Mouse (Mus musculus) ZHBTc4 (cell line): ENCODE data around the gene Mast1.

Source experiments
- DNase-seq: peaks from one replicate; pipeline ENCODE4 v3.0.0-alpha.2; 2011; ENCODE audit warnings: low read depth, low spot score

Gene Mast1

GRCm38 (mm10) chr8:84944478-84945160 is 7.5 kb upstream of the Mast1 start:
- peak; percentile 93 for DNase-seq

DNA sequence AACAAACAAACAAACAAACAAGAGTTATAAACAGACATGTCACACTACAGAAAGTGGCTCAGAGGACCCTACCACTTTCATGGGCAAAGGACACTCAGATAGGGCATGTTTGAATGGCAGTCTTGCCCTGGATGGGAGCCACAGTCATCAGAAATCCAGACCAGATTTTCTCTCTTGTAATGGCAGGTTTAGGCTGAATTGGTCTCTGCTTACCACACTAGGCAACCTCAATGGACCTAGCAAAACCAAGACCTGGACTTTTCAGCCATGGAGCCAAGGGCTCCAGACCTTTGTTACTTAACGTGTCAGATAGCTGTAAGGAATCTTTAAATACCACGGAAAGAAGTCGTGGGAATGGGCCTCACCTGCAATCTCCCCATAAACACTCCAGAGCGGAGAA is 6.5 kb upstream of the Mast1 start:
- no peak for DNase-seq

DNA sequence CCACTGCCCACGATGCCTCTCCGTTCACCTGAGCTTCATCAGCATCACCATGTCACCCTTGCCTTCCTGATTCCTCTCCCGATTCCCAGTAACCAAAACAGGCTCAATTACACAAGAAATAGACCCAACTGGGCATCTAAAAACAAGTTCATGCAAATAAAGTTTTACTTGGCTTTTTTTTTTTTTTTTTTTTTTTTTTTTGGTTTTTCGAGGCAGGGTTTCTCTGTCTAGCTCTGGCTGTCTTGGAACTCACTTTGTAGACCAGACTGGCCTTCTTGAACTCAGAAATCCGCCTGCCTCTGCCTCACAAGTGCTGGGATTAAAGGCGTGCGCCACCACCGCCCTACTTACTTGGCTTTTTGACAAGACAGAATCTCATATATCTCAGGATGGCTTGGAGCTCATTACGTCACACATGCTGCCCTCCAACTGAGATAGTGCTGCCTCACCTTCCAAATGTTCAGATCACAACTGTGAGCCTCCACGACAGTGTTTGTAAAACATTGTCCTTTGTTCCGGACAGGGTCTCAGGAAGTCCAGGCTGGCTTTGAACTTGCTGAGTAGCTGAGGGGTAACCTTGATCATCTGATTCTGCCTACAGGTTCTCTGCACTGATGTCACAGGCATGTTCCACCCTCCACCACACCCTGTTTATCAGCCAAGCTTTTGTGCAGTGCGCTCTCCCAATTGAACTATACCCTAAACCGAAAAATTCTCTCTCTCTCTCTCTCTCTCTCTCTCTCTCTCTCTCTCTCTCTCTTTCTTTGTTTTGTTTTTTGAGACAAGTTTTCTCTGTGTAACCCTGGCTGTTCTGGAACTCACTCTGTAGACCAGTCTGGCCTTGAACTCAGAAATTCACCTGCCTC is 694 bp upstream of the Mast1 start:
- no peak for DNase-seq

DNA sequence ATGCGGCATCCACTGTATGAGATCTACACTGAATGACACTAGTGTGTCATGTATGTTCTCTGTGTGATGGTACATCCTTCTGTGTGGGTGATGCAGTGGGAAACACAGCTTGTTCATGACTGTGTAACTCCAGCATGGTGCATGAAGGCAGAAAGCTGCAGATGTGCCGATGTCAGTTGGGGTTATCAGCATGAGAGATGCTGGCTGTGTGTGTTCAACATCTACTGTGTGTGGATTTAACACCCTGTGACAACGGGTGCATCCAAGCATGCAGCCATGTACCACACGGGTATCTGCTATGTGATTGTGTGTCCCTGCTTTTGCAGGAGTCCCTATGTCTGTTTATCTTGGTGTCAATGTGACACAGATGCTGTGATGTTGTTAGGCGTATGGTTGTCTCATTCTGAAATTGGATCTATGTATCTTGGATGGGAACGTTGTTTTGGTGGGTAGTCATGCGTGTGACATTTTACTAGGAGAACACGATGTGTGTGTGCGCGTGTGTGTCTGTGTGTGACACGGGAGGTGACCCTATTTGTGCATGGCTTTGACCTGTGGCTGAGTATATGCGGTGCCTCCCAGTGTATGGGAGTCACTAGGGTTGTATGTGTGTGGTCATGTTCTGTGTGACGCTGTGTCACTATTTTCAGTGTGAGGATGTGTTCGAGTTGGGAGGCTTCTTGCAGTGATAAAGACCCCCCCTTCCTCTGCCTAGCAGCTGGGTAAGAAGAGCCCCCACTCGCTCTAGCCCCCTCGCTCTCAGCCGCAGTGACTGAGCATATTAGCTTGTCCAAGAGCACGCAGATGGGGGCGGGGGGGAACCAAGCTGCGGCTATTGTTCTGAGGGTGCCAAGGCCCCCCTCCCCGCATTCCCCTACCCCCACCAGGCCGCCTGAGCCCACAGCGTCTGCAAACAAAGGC is 858 bp downstream of the Mast1 start:
- no peak for DNase-seq

DNA sequence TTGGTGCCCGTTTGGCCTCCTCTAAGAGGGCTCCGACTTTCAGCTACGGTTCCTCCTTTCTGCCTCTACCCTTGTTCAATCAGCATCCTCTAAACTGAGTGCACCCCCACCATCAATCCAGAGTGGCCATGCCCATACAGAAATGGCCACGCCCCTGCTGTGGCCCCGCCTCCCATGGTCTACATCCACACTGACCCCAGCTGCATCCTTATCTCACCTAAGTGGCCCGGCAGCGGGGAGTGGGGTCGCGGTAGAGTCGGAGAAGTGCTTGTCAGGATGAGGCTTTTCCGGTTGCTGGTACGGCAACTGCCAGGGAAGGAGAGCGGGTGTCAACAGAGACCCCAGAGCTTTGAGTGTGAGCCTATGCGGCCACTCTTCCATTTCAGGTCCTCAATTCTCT is 1.7 kb downstream of the Mast1 start:
- DNase-seq = no peak

GRCm38 (mm10) chr8:84934860-84935259 is 2.3 kb downstream of the Mast1 start:
- DNase-seq = peak; percentile 88

DNA sequence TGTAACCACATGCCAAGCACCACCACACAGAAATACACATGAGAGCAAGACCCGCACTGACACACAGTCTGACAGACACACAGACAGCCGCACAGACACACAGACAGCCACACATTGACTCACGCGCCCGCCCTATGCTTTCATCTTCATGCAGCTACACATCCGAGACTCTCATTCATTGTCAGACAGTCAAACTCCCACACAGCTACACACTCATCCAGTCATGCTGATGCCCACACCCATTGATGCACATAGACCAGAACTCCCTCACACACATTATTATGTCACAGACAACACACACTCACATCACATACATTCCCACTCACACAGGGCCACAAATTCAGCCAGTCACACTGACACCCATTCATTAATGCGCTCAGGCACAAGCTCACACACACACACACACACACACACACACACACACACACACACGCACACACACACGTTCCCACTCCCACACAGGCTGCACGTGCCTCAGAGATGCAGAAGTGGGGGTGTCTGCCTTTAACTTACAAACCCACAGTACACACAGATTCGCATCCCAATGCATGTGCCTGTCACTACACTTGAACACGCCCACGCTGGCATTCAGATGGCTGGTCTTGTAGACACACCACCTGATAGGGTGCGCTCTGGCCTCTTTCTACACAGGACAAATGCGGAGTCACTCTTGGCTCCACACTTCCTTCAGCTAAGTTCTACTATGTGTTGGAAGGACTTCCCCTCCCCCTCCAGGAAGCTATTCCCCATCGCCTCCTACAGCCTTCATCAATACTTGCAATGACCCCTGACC is 3.2 kb downstream of the Mast1 start:
- DNase-seq = no peak

DNA sequence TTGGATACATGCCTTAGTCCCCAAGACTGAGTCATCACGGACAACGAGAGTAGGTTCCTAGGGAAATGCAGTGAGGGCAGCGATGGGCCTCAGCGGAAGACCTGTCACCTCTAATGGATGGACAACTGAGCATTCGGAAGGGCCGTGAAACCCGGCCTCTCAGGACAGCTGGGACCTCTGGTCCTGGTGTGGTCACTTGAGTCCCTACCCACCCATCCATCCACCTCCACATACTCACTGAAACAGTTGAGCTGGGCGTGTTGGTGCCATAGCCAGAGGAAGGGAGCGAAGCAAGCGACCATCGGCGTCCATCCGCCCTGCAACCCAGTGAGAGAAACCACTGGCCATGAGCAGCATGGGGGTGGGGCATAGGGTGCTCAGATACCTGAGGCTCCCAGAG is 6.6 kb downstream of the Mast1 start:
- DNase-seq = no peak

DNA sequence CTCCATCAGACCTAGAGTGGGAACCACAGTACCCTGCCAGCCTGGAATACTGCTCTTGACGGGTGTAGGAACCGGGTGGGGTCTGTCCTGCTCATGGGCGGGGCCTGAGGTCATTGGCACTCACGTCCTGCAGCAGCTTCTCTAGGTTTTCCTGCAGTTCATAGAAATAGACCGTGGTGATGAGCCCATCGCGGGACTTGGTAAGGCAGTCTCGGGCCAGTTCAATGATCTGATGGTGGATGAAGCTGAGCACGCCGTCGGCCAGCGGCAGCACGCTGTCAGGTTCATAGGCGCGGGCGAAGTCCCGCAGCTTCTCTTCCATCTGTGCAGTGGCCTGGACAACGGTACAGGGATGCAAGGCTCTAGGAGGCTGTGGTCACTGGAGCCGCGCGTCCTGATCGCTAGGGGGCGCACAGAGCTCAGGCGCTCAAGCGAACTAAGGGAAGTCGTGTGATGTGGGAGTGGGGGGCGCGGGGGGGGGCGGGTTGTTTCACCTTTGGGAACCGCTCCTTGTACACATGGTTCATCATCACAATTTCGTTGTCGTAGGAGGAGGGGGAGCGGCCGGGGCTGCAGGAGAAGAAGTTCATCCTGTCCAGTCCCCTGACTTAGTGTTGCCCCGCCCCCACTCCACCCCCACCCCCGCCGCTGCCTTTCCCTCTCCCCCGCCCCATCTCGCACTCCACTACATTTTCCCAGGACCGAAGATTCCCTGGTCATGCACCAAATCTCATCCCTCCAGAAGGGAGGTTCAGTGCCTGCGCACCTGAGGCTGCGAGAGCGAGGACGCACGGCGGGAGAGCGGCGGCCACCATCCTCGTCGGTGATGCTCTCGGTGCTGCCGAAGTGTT is 8.5 kb downstream of the Mast1 start:
- peak; percentile 83 for DNase-seq

DNA sequence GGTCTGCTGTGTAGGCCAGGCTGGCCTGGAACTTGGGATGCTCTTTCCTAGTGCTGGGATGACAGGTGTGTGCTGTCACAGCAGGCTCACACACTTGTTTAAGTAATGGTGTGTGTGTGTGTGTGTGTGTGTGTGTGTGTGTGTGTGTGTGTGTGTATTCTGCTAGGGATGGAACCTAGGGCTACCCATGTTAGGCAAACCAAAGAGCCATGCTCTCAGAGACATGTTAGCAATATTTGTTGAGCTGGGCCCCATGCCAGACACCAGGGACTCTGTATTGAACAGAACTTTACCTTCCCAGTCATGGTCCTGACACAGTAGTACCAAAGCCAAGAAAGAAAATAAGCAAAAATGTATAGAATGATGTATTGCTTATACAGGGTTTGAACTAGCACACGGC is 9.6 kb downstream of the Mast1 start:
- no peak for DNase-seq

DNA sequence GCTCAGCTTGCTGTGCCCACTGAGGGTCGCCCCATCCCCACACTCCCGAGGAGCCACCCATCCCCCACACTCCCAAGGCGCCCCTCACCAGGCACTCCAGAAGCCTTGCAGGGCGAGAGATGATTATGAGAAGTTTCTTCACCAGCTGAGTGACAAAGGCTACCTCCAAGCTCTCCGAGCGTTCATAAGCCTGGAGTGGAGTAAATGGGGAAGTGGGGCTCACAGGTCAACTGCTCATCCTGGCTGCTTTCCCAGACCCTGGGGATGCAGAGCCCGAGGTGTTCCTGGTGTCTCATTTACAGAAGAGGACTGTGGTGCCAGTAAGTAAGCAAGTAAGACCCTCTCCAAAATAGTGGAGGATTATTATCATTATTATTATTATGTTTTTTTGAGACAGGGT is 11.6 kb downstream of the Mast1 start:
- DNase-seq = no peak

GRCm38 (mm10) chr8:84921596-84921995 is 15.6 kb downstream of the Mast1 start:
- no peak for DNase-seq

DNA sequence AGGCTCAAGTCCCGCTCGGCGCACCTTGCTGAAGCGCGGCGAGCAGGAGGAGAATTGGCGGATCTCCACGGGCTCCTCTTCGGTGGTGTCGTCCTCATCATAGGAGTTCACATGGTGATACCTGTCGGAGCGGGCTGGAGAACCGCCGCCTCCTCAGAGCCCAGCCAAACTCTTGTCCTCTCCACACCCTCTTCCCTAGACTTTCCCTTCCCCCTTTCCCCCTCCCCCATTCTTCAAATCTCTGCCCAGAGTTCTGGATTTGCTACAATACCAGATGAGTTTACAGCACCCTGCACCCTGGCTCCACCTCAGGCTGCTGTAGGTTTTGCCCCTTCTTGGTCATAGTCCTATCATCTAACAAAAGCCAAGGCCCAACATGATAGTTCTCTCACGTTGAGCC is 18.5 kb downstream of the Mast1 start:
- DNase-seq = peak; percentile 66

DNA sequence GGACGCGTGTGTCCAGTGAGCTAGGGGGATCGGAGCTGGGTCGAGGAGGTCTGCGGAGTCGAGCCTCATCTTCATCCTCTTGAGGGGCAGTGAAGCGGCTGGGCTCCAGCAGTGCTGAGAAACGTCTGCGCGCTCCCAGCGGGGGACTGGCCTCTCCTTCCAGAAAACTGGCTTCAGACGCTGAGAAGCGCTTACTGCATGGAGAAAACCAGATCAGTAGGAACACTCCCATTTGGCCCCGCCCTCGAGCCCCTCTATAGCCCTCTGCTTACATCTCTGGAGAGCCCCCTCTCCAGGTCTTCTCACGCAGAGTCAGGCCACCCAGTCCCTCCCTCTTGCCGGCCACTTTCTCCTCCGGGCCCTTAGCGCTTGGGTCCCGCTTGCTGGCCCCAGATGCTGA is 19.4 kb downstream of the Mast1 start:
- peak; percentile 67 for DNase-seq

DNA sequence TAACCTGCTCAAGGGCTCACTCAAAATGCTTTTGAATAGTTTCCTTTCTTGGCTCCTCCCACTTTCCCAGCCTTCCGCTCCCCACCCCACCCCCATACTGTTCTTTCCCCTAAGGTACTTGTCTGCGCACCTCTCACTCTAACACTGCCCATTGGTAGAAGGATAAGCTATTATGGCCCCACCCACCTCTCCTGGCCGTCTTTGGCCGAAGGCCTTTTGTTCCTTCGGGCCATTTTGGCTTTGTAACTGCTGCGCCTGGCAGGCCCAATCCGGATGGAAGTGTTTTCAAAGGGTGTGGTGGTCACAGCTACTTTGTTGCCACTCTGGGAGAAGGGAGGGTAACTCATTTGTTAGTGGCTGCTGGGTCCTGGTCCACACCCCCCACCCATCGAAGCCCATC is 21.9 kb downstream of the Mast1 start:
- peak; percentile 99 for DNase-seq

- DNase-seq = peak; percentile 95
Measured at GRCm38 (mm10) chr8:84913960-84914359, 23.2 kb downstream of the Mast1 start.

- DNase-seq = peak; percentile 60
Measured at GRCm38 (mm10) chr8:84913502-84913900, 23.7 kb downstream of the Mast1 start.

DNA sequence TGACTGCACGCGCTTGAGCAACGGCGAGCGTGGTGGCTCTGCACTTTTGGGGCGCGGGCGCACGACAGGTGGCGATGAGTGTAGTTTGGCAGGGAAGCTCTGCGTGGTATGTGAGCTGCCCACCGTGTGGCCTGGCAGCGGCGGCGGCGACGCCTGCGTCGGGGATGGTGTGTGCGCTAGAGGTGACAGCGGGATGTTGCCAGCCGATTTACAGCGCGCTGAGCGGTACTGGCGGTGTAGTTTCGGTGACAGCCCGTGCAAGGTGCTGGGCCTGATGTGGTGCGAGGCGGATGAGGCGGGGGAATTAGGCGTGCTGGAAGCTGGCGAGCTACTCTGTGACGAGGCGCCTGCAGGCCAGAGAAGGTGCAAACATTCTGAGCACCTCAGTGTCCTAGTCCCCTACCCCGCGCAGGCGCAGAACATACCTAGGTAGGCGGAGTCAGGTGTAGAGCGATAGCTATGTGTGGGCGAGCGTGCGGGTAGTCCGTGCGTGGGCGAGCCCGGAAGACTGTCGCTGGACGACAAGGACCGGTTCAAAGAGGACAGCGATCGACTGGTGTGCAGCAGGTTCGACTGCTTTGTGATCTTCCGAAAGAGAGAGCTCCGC is 24.2 kb downstream of the Mast1 start:
- peak; percentile 96 for DNase-seq

- no peak for DNase-seq
Measured at GRCm38 (mm10) chr8:84912391-84912790, 24.8 kb downstream of the Mast1 start.

DNA sequence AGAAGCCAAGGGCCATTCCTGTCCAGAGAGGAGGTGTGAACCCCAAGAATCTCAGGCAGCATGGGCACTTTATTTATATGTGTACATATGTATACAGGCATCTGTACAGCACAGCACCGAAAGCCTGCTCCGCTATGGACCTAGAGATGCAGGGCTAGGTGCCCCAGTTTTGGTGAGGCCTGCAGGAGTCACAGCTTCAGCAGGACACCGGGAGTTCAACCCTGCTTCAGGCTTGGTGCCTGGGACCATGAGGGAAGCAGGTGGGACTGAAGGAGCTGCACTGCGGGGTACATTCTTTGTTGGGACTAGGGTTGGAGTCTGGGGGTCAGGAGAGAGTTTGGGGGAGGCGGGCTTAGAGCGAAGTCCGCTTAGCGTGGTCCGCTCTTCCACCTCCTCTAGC is 25.3 kb downstream of the Mast1 start:
- DNase-seq = no peak
